Mouse (Mus musculus) E14TG2a.4 (cell line): ENCODE measurements at regions not wholly inside any gene's neighbourhood (a gene's known extent, or its start where the extent isn't known, plus 50 kb on each side); places are given as distances from the start of the nearest gene placed in this dataset.

Experiments used
- CTCF ChIP-seq: conservative IDR thresholded peaks from 2 replicates; pipeline ENCODE4 v1.5.1; 2014; ENCODE audit warnings: low read length
- NANOG ChIP-seq: IDR thresholded peaks from 2 replicates; pipeline ENCODE4 v1.6.1; 2014; ENCODE audit warnings: borderline replicate concordance, low read length, mixed read lengths
- POU5F1 ChIP-seq: IDR thresholded peaks from 2 replicates; pipeline ENCODE4 v1.6.1; 2014; ENCODE audit warnings: low read length, borderline replicate concordance

DNA sequence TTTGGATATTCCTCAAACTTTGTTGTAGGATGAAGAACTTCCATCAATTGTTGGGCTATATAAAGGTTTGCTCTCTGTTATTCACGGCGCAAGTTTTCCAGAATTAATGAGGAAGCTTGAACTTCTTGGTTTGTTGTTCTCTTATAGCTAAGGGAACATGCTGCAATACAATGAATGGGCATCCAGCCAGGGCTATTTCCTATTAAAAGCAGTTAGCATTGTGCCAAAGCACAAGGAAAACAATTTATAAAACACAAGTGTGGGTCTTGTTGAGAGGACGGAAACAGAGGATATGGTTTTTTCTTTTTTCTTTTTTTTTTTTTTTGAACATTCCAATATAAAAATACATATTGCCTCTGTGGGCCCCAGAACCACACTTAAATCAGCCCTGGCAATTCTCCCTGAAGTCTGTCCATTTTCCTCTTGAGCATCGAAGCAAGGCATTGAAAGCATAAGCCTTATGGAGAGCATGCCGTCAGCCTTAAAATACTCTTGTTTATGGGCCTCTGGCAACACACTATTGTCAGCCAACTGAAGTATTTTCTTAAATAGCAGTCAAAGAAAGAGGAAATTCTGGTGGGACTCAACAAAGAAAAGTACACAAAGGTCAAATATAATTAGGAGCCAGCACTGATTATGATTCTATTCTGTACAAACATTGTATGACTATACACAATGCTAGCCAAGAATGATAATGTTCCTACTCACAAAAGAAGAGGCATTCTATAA is 158.6 kb downstream of the Fam198b start:
- TF ChIP-seq CTCF (no peak), POU5F1 (no peak), NANOG (no peak)
